Mouse (Mus musculus): ENCODE results near the gene Isl1. TPM values are rescaled to one million over a fixed set of nuclear protein-coding genes. Genes with fewer than 3 reads are reported as not detected.

The Isl1 gene
- polyA plus RNA-seq, 1 experiment from 2014 or later = 0.29 TPM

- DNase-seq (ENCODE audit: low spot score) (no peak), ATAC-seq (no peak)
- no peaks in the 10 kb centered on the region for H3K9me3 ChIP-seq (ENCODE audit: low read length)
- H3K36me3 ChIP-seq (ENCODE audit: insufficient read depth, low read length) = no peaks in the 10 kb centered on the region
- H3K27ac ChIP-seq (ENCODE audit: low read length) = no peak overlapping the region
- no peak overlapping the region for H3K9ac ChIP-seq (replicated peaks; ENCODE audit: low read depth)
- no peak overlapping the region for H3K4me3 ChIP-seq (ENCODE audit: low read depth, low read length)
- H3K4me2 ChIP-seq (replicated peaks; ENCODE audit: low read depth, low read length) = no peak overlapping the region; the same call in 1 of the 2 replicates
- H3K4me1 ChIP-seq (ENCODE audit: insufficient read depth, low read depth, low read length) = no peaks in the 10 kb centered on the region
- no peak for TF ChIP-seq EP300 (IDR thresholded peaks at IDR 0.05)
- no peak for TF ChIP-seq CTCF (IDR thresholded peaks at IDR 0.05)
- peaks cover 62% of the 10 kb centered on the region for H3K27me3 ChIP-seq (replicated peaks; ENCODE audit: insufficient read depth, low read length)
- WGBS = 7% methylated on average over 9 of the region's 9 CpGs
Measured at GRCm38 (mm10) chr13:116310463-116310765, 925 bp upstream of the Isl1 start.

- H3K9ac ChIP-seq (replicated peaks; ENCODE audit: low read depth) = no peak overlapping the region
- H3K9me3 ChIP-seq (ENCODE audit: low read length) = no peaks in the 10 kb centered on the region
- no peaks in the 10 kb centered on the region for H3K36me3 ChIP-seq (ENCODE audit: insufficient read depth, low read length)
- H3K4me3 ChIP-seq (ENCODE audit: low read depth, low read length) = peak overlapping the region; percentile 50
- TF ChIP-seq EP300 (IDR thresholded peaks at IDR 0.05) (no peak), CTCF (IDR thresholded peaks at IDR 0.05) (no peak)
- H3K27ac ChIP-seq (ENCODE audit: low read length) = no peak overlapping the region
- DNase-seq (ENCODE audit: low spot score) (no peak), ATAC-seq (peak; percentile 20)
- no peaks in the 10 kb centered on the region for H3K4me1 ChIP-seq (ENCODE audit: insufficient read depth, low read depth, low read length)
- H3K27me3 ChIP-seq (replicated peaks; ENCODE audit: insufficient read depth, low read length) = peaks cover 73% of the 10 kb centered on the region
- peak overlapping the region; percentile 97 for H3K4me2 ChIP-seq (replicated peaks; ENCODE audit: low read depth, low read length)
- WGBS = 1% methylated on average over 18 of the region's 18 CpGs
Measured at GRCm38 (mm10) chr13:116308933-116309583, 431 bp downstream of the Isl1 start.

- no peak overlapping the region for H3K9ac ChIP-seq (replicated peaks; ENCODE audit: low read depth)
- H3K36me3 ChIP-seq (ENCODE audit: insufficient read depth, low read length) = no peaks in the 10 kb centered on the region
Measured at GRCm38 (mm10) chr13:116308121-116308932, 1.2 kb downstream of the Isl1 start.

GRCm38 (mm10) chr13:116306591-116306990 is 2.9 kb downstream of the Isl1 start:
- H3K9ac ChIP-seq (replicated peaks; ENCODE audit: low read depth) = no peak overlapping the region
- ATAC-seq = no peak
- WGBS = 53% methylated on average over 6 of the region's 6 CpGs
- no peaks in the 10 kb centered on the region for H3K4me1 ChIP-seq (ENCODE audit: insufficient read depth, low read depth, low read length)
- H3K4me3 ChIP-seq (ENCODE audit: low read depth, low read length) = no peak overlapping the region
- no peaks in the 10 kb centered on the region for H3K36me3 ChIP-seq (ENCODE audit: insufficient read depth, low read length)
- H3K4me2 ChIP-seq (replicated peaks; ENCODE audit: low read depth, low read length) = no peak overlapping the region
- H3K27me3 ChIP-seq (replicated peaks; ENCODE audit: insufficient read depth, low read length) = peaks cover 76% of the 10 kb centered on the region
- no peak overlapping the region for H3K27ac ChIP-seq (ENCODE audit: low read length)
- no peaks in the 10 kb centered on the region for H3K9me3 ChIP-seq (ENCODE audit: low read length)
- no peak for DNase-seq (ENCODE audit: low spot score)
- TF ChIP-seq EP300 (IDR thresholded peaks at IDR 0.05) (no peak), CTCF (IDR thresholded peaks at IDR 0.05) (no peak)

More at GRCm38 (mm10) chr13:116308121-116308932, 1.2 kb downstream of the Isl1 start:
- 2% methylated on average over 20 of the region's 20 CpGs for WGBS
- Histone ChIP-seq H3K4me2 (replicated peaks; ENCODE audit: low read depth, low read length) (no peak overlapping the region), H3K27ac (ENCODE audit: low read length) (no peak overlapping the region), H3K27me3 (replicated peaks; ENCODE audit: insufficient read depth, low read length) (peaks cover 73% of the 10 kb centered on the region), H3K4me1 (ENCODE audit: insufficient read depth, low read depth, low read length) (no peaks in the 10 kb centered on the region), H3K4me3 (ENCODE audit: low read depth, low read length) (no peak overlapping the region), H3K9me3 (ENCODE audit: low read length) (no peaks in the 10 kb centered on the region)
- TF ChIP-seq EP300 (IDR thresholded peaks at IDR 0.05) = no peak
- no peak for TF ChIP-seq CTCF (IDR thresholded peaks at IDR 0.05)
- DNase-seq (ENCODE audit: low spot score) (no peak), ATAC-seq (no peak)

GRCm38 (mm10) chr13:116305721-116306120 is 3.8 kb downstream of the Isl1 start:
- Histone ChIP-seq H3K9ac (replicated peaks; ENCODE audit: low read depth) (no peak overlapping the region), H3K27ac (ENCODE audit: low read length) (no peak overlapping the region), H3K4me1 (ENCODE audit: insufficient read depth, low read depth, low read length) (no peaks in the 10 kb centered on the region), H3K27me3 (replicated peaks; ENCODE audit: insufficient read depth, low read length) (peaks cover 70% of the 10 kb centered on the region), H3K4me2 (replicated peaks; ENCODE audit: low read depth, low read length) (no peak overlapping the region), H3K36me3 (ENCODE audit: insufficient read depth, low read length) (no peaks in the 10 kb centered on the region), H3K4me3 (ENCODE audit: low read depth, low read length) (no peak overlapping the region), H3K9me3 (ENCODE audit: low read length) (no peaks in the 10 kb centered on the region)
- ATAC-seq = no peak
- no peak for TF ChIP-seq EP300 (IDR thresholded peaks at IDR 0.05)
- 51% methylated on average over 2 of the region's 2 CpGs for WGBS
- DNase-seq (ENCODE audit: low spot score) = no peak

- H3K27ac ChIP-seq (ENCODE audit: low read length) = no peak overlapping the region
- no peaks in the 10 kb centered on the region for H3K36me3 ChIP-seq (ENCODE audit: insufficient read depth, low read length)
- no peaks in the 10 kb centered on the region for H3K4me1 ChIP-seq (ENCODE audit: insufficient read depth, low read depth, low read length)
- no peak for ATAC-seq
- peaks cover 63% of the 10 kb centered on the region for H3K27me3 ChIP-seq (replicated peaks; ENCODE audit: insufficient read depth, low read length)
- H3K9me3 ChIP-seq (ENCODE audit: low read length) = no peaks in the 10 kb centered on the region
- no peak overlapping the region for H3K4me2 ChIP-seq (replicated peaks; ENCODE audit: low read depth, low read length)
- H3K9ac ChIP-seq (replicated peaks; ENCODE audit: low read depth) = no peak overlapping the region
- no peak for DNase-seq (ENCODE audit: low spot score)
- H3K4me3 ChIP-seq (ENCODE audit: low read depth, low read length) = no peak overlapping the region
- no peak for TF ChIP-seq EP300 (IDR thresholded peaks at IDR 0.05)
- TF ChIP-seq CTCF (IDR thresholded peaks at IDR 0.05) = no peak
- WGBS = 5% methylated on average over 25 of the region's 25 CpGs
Measured at GRCm38 (mm10) chr13:116304713-116305470, 4.6 kb downstream of the Isl1 start.

All from lung, postnatal 0 days (tissue).